Mouse (Mus musculus): ENCODE measurements around the gene Rhot2. TPM values are rescaled to one million over a fixed set of nuclear protein-coding genes. Genes with fewer than 3 reads are reported as not detected.
"Not testable (repeated sequence)": the region's sequence is repeated elsewhere in the genome, so short reads cannot be mapped to it uniquely, and the experiment has no call there.

The Rhot2 gene
- polyA plus RNA-seq, 1 experiment = 60.0 TPM

DNA sequence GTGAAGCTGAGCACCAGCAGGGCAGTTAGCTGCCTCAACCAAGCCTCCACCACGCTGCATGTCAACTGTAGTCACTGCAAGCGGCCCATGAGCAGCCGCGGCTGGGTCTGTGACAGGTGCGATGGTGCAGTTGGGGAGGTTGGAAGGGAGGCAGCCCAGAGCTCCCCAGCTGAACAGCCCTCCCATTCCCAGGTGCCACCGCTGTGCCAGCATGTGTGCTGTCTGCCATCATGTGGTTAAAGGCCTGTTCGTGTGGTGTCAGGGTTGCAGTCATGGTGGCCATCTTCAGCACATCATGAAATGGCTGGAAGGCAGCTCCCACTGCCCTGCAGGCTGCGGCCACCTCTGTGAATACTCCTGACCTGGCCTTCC, 16.4 kb downstream of the Rhot2 start:
- no peak for DNase-seq (ENCODE audit: low read depth)

DNA sequence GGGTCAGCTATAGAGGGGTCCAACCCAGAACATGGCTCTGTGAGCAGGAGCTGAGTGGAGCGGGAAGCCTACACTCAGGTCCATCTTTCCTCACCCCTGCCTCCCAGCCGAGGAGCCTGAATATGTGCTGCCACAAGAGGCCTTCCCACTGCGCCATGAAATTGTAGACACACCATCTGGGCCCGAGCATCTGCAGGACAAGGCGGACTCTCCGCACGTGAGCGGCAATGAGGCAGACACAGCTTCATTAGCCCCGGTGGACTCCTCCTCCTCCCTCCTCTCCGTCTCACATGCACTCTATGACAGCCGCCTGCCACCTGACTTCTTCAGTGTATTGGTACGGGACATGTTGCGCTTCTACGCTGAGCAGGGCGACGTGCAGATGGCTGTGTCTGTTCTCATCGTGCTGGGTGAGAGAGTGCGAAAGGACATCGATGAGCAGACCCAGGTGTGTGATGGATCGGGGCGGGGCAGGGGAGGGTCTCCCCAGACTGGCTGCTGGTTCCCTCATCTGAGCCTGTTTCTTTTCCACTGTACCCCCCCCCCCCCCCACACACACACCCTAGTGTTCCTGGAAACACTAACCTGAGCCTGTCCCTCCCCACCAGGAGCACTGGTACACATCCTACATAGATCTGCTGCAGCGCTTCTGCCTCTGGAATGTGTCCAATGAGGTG, 17.0 kb downstream of the Rhot2 start:
- DNase-seq (ENCODE audit: low read depth) = no peak

DNA sequence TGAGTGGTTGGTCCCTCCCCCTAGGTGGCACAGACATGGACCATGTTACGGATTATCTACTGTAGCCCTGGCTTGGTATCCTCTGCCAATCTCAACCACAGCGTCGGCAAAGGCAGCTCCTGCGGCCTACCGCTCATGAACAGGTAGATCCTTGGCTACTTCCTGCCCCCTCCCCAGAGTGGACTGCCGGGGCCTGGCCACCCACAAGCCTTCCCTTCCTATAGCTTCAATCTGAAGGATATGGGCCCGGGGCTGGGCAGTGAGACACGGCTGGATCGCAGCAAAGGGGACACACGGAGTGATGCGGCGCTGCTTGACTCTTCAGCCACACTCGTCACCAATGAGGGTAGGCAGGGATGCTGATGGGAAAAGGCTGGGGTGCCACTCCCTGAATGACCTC, 17.6 kb downstream of the Rhot2 start:
- DNase-seq (ENCODE audit: low read depth) = no peak

DNA sequence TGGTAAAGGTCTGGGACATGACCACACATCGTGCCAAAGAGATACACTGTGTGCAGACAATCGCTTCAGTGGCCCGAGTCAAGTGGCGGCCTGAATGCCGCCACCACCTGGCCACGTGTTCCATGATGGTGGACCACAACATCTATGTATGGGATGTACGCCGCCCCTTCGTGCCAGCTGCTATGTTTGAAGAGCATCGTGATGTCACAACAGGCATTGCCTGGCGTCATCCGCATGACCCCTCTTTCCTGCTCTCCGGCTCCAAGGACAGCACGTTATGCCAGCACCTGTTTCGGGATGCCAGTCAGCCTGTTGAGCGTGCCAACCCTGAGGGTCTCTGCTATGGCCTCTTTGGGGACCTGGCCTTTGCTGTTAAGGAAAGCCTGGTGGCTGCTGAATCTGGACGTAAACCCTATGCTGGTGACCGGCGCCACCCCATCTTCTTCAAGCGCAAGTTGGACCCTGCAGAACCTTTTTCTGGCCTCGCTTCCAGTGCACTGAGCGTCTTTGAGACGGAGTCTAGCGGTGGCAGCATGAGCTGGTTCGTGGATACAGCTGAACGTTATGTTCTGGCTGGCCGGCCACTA, 18.6 kb downstream of the Rhot2 start:
- no peak for DNase-seq (ENCODE audit: low read depth)

DNA sequence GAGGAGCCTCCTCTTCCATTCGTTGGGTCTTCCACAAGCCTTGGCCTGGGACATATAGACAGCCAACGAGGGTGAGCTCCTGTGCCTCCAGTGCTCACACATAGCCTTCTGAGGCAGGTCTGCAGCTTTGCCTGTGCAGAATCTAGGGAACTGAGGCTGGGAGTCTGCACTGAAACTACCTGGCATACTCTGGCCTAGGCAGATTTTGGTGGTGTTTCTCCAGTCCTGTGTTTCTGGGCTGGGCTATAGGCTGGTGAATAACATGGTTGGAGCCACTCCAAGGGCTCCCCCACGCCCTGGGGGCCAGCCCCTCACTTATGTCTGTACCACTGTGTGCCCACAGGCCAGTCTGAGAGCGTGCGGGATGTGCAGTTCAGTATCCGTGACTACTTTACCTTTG, 19.3 kb downstream of the Rhot2 start:
- DNase-seq (ENCODE audit: low read depth) = no peak

DNA sequence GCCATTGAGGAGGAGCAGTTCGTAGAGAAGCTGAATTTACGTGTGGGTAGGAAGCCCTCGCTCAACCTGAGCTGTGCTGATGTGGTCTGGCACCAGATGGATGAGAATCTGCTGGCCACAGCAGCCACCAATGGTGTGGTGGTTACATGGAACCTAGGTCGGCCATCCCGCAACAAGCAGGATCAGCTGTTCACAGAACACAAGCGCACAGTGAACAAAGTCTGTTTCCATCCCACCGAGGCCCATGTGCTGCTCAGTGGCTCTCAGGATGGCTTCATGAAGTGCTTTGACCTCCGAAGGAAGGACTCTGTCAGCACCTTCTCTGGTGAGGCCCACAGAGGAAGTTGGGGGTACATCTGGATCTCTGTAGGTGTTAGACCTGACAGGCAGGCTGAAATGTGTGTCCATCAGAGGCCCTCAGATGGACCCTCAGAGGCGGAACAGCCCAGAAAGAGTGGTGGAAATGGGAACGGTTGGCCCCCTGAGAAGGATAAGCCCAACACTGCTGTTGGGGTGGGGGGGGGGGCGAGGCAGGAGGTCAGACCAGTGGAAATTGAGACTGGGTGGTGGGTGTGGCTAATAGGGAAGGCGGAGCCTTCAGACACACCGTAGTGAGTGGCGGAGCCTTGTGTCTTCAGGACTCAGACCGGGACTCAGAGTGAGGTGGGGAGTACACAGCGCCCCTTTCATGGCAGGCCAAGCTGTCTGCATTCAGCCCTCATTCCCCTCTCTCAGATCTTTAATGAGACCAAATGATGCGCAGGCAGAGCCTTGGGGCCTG, 20.1 kb downstream of the Rhot2 start:
- no peak for DNase-seq (ENCODE audit: low read depth)

DNA sequence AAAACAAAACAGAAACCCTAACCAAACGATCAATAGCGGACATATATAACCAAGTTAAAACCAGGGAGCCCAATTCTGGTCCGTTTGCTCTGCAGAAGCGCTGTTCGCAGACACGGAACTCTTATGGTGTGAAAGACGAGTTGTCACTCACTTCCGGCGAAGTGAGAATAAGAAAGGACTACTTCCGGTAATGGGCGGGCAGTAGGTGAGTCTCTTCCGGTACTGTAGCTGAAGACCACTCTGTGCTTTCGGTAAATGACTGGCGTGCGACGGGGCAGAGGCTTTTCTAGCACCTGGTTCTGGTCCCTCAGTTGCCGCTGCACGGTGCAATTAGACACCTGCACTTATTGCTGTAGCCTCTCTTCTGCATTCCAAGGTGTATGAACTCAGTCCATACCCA, 21.2 kb downstream of the Rhot2 start, which contains the start of gene Wdr24:
TSS of gene Wdr24 (plus strand) at position 176 of the 400 bp plus-strand sequence.
- DNase-seq (ENCODE audit: low read depth) = no peak

DNA sequence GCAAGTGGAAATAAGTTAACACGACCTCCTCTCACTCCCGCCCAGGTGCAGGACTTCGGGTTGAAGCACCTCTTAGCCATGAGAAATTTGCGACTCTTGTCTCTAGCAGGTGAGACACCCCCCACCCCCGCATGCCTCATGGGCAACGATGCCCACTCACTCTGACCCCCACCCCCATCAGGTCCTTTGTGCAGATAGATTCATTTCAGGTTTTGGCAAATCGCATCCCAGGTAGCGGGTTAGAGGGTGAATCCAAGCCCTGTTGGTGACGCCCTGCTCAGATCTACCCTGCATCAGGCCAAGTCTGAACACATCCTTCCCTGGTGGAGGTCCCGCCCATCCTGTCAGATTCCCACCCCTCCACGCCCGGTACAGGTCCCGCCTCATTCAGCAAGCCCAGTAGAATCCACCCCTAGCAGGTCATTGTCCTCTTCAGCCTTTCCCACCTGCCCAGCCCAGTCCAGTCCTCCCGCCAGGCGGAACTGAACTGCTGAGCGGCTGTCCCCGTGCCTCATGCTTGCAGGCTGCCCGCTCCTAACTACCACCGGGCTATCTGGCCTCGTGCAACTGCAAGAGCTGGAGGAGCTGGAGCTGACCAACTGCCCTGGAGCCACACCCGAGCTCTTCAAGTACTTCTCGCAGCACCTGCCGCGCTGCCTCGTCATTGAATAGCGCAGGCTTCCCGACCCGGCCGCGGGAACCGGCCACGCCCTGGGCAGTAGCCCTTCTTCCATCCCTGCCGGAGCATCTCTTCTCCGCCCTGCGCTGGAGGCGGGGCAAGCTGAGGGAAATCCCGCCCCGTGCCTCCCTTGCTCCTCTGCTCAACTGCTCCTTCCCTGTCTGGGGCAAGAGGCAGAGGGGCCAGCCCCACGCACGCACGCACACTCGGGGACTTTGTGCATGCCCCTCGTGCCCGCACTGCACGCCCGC, 25.5 kb downstream of the Rhot2 start:
- DNase-seq (ENCODE audit: low read depth) = no peak

DNA sequence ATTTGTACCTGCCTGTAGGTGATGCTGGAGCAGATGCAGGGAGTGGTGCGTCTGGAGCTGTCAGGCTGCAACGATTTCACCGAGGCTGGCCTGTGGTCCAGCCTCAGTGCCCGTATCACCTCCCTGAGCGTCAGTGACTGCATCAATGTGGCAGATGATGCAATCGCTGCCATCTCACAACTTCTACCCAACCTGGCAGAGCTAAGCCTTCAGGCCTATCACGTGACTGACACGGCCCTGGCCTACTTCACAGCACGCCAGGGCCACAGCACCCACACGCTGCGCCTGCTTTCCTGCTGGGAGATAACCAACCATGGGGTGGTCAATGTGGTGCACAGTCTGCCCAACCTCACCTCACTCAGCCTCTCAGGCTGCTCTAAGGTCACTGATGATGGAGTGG, 27.0 kb downstream of the Rhot2 start:
- DNase-seq (ENCODE audit: low read depth) = no peak

DNA sequence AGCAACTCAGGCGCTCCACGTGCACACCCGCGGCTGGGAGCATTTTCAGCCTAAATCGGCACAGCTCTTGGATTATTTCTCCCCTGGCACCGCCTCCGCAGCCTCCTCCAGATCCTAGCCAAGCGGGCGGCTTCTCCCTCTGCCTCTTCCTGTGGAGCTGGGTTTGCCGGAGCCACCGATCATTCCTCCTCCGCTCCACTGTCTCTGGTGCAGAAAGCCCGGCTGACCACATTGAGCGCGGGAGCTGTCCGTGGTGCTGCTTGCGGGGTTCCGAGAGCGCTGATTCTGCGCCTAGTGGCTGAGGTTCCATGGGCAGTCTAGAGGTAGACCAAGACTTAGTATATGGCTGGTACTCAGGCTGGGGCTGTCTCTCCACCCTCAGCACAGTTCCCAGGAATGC, 31.2 kb downstream of the Rhot2 start:
- DNase-seq (ENCODE audit: low read depth) = no peak

DNA sequence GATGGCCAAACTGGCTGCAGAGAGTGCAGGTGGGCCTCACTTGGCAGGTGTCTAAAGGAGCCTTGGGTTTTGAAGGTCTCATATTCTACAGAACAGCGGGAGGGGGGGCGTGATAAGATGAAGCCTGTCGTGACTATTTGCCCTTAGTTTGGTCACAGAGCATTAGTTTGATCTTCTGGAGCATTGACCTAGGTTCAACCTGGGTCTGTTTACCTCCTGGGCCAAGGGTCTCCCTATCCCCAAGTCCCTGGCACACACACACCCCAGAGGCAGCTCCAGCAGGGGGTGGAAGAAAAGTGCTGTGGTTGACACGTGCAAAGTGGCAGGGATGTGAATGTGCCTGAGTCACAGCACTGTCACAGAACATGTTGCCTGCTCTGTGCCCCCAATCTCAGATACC, 33.8 kb downstream of the Rhot2 start:
- DNase-seq (ENCODE audit: low read depth) = no peak

DNA sequence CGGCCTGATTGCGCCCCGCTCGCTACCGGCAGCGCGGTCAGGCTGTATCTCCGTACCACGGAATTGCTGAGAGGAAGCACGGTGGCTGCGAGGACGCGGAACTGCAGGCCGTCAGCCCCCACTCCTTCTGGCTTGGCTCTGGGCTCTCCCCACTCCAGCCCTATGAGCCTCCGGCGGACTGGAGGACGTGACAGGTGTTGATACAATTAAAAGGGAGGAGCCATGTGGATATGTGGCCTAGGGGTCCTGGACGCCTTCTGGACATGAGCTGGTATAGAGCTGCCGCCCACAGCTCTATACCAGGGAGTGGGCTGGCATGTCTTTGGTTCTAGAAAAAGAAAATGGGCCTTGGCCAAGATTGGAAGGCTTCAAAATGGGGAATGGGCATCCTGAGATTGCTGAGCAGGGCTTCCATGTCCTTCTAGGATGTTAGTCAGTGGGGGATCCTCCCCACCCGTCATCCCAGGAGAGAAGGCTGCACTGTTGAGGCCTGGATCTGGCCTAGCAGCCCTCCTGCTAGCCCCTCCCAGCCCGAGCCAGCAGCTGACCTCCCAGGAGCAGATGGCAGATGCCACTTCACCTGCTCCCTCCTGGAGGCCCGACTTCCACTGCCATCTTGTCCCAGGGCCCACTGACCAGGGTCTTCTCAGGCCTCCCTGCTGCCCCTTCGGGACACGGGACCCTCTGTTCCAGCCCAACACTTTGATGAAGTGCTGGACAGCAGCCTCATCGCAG, 34.9 kb downstream of the Rhot2 start:
- no peak for DNase-seq (ENCODE audit: low read depth)

DNA sequence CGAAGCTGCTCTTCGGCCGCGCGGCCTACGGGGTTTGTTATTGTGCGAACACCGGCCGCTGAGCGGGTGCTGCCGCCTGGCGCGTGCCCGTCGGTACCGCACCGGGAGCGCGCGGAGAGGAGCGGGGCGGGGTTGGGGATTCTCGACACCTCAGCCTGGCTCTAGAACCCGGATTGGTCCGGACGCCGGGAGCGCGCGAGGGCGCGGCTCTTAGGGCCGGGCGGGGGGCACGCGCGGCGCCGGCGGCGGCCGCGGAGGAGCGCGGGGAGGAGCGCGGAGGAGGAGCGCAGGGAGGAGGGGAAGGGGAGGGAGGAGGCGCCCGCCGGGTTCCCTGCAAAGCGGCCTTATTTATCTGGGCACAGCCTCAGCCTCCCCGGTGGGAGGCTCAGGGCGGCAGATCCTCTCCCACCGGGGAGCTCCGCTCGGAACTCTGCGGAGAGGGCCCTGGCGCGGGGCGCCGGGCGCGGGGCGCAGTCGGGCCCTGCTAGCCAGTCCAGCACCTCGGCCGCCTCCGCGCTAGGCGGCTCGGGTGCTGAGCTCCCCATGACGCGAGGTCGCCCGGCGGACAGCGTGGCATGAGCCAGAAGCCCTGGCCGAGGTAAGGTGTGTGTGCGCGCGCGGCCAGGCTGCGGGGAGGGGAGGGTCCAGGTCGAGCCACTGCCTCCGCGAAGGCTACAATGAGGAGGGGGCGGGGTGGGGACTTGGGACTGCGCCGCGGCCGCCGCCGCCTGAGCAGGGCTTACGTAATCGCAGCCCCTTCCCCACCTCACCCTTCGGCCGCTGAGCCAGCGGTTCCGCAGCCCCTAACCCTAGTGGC, 35.7 kb downstream of the Rhot2 start, which contains the start of gene Fbxl16:
TSS of gene Fbxl16 (plus strand) at position 297 of the 817 bp plus-strand sequence.
- DNase-seq (ENCODE audit: low read depth) = no peak

DNA sequence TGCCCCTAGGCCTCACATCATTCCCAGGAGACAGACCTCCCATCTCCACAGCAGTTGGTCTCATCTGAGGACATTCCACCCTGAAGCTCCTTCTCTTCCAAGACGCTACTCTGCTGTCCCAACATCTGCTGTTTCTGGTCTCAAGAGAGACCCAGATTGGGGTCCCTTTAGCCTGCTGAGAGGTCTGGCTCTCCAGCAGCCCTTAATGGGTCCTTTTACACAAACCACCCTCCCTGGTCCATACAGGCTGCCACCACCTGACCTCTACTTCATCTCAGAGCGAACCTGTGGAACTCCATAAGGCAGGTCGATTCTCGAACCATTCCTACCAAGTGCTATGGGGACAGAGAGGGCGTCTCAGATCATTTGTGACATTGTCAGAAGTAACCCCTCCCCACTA, 36.6 kb downstream of the Rhot2 start:
- DNase-seq (ENCODE audit: low read depth) = no peak

DNA sequence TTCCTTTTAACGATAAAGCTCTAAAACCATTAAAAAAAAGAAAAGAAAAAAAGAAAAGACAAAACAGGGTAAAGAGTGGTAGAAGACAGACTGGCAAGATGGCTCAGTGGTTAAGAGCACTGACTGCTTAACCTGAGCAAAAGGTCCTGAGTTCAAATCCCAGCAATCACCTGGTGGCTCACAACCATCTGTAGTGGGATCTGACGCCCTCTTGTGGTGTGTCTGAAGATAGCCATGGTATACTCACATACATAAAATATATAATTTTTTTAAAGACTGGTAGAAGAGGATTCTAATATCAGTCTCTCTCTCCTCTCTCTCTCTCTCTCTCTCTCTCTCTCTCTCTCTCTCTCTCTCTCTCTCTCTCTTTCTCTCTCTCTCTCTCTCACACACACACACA, 37.2 kb downstream of the Rhot2 start:
- DNase-seq (ENCODE audit: low read depth) = not testable (repeated sequence)

DNA sequence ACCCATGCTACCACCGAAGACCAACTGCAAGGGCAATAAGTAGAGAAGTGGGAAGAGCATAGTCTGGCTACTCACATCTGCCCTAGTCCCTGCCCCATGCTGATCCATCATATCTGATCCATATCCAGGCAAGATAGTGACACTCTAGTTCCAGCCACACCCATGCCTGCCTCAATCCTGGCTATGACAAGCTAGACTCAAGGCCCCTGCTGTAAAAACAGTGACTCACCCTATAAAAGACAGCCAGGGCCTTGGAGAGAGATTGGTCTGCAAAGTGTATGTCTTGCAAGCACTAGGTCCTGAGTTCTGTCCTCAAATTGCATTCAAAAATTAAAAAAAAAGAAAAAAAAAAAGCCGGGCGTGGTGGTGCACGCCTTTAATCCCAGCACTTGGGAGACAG, 38.1 kb downstream of the Rhot2 start:
- no peak for DNase-seq (ENCODE audit: low read depth)

DNA sequence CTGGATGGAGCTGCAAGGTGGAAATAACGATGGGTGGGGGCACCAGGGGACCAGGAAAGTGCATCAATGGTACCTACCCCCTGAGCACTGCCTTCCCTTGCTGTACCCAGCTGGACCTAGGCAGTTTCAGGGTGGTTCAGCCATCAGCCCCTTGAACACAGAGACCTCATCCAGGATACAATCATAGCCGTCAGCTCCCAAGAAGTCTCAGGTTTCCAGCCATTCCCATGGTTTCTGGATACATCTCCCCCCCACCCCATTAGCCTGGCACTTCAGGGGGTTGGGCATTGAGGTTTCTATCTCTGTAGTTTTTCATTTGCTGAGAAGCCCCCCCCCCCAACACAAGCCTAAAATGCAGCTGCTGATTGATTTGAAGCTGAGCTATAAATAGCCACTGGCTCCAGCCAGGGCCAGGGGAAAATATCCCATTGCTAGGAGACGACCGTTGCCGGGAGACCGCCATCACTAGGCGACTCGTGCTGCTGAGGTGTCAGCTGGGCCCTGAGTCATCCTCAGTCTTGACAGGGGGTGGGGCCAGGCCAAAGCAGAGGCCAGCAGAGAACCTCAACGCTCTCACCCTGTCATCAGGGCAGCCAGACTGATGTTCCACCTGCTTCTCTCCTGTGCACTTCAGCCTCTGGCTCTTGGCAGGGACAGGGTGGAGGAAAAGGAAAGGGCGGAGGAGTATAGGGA, 41.7 kb downstream of the Rhot2 start:
- DNase-seq (ENCODE audit: low read depth) = no peak

DNA sequence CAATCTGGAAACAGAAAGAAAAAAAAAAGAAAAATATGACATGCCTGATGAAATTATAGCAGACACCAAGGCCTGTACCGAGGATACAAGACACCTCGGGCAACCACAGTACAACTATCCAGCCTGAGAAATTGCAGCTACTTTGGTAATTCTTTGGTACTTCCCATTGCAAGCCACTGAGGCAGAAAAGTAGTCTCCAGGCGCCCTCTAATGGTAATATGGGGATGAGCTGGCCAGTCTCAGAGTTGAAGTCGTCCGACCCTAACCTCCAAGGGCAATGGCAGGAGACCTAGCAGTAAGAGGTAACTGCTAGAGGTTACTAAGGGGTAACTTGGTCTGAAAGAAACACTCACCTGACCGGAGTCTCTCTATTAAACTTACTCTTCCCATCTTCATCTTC, 43.6 kb downstream of the Rhot2 start:
- no peak for DNase-seq (ENCODE audit: low read depth)

DNA sequence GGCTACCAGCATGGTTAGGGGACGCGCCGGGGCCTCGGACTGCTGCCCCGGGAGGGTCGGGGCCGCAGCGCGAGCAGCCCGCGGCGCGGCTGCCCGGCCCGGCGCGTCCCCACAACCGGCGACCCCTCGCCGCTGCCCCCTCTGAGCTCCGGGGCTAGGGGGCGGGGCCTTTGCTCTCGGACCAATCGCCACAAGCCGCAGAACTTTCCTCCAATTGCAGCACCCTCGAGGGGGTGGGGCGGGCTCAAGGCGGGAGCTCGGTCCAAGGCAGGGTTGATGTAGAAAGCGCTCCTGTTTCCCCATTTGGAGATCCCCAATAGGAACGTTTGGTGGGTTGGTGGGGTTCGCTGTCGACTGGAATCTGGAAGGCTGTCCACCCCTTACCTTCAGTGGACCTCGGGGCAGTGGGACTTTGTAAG, 47.7 kb downstream of the Rhot2 start, which contains the start of gene Metrn:
TSS of gene Metrn (minus strand) at position 186 of the 419 bp plus-strand sequence.
- no peak for DNase-seq (ENCODE audit: low read depth)

Data from gonadal fat pad, adult 2 months (tissue).